Mouse (Mus musculus): ENCODE data around the gene Wipf2.
"Not testable (repeated sequence)": the region's sequence is repeated elsewhere in the genome, so short reads cannot be mapped to it uniquely, and the experiment has no call there.

Wipf2 gene

DNA sequence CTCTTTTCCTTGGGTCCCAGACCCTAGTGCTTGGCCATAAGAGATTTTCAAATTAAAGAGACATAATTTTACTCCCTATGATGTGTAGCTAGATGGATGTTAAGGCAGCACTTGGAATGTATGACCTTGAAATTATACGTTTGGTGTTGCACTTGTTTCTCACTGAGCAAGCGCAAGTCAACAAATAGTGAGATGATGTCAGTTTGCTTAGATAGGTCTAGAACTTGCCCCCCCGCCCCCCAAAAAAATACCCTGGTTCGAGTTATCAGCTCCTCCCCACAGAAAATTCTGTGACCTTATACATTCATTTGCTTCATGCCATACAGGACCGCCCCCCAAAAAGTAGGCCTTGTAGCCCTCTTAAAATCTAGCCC lies 43.6 kb downstream of the Wipf2 start:
- in situ Hi-C loops (cut with MboI, MseI), result no loop called here

DNA sequence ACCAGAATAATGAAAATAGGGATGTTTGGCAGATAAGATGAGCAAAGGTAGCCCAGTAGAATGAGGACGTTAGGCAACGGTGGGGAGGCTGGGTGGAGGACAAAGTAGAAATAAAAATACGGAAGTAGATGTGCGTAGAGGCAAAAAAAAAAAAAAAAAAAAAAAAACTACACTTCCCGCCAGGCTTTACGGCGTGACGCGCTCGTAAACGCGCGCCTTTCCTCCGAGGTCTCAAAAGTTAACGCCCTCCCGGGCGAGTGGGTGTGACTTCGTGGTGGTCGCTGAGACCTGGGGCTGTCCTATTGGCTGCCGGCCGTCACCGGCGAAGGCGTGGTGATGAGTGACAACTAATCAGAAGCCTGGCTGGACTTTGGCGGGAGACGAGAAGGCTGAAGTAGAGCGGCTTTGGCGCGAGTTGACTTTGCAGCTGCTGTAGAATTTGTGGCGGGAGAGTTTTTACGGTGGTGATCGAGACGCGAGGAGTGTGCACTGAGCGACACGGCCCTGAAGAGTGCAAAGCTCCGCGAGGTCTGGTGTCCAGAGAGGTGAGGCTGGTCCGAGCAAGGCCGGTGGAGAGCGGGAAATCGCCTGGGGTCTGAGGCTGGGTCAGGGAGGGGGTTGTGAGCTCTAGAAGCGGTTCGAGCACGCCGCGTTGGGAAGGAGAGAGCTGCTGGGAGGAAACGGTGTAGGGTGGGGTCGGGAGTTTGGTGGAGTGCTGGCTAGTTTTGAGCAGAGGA lies 44.2 kb downstream of the Wipf2 start, which contains the start of gene Cdc6:
TSS of gene Cdc6 (plus strand) at position 365 of the 737 bp plus-strand sequence.
- in situ Hi-C loops (cut with MboI, MseI), result no loop called here

GRCm38 (mm10) chr11:98909654-98910053 lies 46.2 kb downstream of the Wipf2 start:
- in situ Hi-C loops (cut with MboI, MseI), result no loop called here

- in situ Hi-C loops (cut with MboI, MseI), result no loop called here
Observed at GRCm38 (mm10) chr11:98910415-98910814, 47.0 kb downstream of the Wipf2 start.

DNA sequence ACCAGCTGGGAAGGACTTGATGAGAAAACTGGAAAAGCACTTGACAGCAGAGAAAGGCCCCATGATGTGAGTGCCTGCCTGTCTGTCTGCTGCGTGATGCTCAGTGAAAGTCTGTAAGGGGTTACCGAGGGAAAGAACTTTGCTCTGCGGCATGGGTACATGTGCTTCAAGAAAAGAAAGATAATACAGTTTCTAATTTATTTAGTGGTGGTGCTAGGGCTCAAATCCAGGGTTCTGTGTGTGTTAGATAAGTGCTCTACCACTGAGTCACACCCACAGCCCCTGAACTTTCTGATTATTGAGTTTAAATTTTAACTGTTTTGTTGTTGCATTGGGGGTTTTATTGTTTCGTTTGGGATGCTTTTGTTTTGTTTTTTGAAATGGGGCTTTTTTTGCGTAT lies 48.1 kb downstream of the Wipf2 start:
- in situ Hi-C loops (cut with MboI, MseI), result no loop called here

GRCm38 (mm10) chr11:98914196-98914595 lies 50.8 kb downstream of the Wipf2 start:
- in situ Hi-C loops (cut with MboI, MseI), result no loop called here

DNA sequence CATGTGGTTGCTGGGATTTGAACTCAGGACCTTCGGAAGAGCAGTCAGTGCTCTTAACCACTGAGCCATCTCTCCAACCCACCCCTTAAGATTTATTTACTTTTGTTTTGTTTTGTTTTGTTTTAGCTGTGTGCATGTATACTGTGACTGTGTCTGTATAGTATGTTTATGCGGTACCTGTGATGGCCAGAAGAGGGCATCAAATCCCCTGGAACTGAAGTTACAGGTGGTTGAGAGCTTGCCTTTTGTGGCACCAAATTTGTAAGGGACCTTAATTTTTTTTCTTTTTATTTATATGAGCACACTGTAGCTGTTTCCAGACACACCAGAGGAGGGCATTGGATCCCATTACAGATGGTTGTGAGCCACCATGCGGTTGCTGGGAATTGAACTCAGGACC lies 52.9 kb downstream of the Wipf2 start:
- in situ Hi-C loops (cut with MboI, MseI), result not testable (repeated sequence)

- in situ Hi-C loops (cut with MboI, MseI), result no loop called here
Observed at GRCm38 (mm10) chr11:98917428-98918005, 54.1 kb downstream of the Wipf2 start.

- in situ Hi-C loops (cut with MboI, MseI), result no loop called here
Observed at GRCm38 (mm10) chr11:98918231-98918630, 54.8 kb downstream of the Wipf2 start.

DNA sequence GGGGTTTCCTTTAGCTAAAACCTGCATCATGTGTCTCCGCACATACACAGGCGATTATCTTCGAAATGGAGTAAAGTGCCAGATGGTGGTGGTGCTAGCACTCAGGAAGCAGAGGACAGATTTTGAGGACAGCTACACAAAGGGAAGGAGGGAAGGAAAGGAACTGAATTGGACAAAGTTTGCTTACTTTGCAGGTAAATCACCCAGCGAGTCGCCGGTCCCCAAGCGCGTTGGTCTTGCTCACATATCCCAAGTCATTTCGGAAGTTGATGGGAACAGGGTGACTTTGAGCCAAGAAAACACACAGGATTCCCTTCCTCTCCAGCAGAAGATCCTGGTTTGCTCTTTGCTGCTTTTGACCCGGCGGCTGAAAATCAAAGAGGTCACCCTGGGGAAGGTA lies 55.6 kb downstream of the Wipf2 start:
- in situ Hi-C loops (cut with MboI, MseI), result no loop called here

- in situ Hi-C loops (cut with MboI, MseI), result not testable (repeated sequence)
Observed at GRCm38 (mm10) chr11:98921813-98922212, 58.4 kb downstream of the Wipf2 start.

GRCm38 (mm10) chr11:98922307-98922706 lies 58.9 kb downstream of the Wipf2 start:
- in situ Hi-C loops (cut with MboI, MseI), result not testable (repeated sequence)

DNA sequence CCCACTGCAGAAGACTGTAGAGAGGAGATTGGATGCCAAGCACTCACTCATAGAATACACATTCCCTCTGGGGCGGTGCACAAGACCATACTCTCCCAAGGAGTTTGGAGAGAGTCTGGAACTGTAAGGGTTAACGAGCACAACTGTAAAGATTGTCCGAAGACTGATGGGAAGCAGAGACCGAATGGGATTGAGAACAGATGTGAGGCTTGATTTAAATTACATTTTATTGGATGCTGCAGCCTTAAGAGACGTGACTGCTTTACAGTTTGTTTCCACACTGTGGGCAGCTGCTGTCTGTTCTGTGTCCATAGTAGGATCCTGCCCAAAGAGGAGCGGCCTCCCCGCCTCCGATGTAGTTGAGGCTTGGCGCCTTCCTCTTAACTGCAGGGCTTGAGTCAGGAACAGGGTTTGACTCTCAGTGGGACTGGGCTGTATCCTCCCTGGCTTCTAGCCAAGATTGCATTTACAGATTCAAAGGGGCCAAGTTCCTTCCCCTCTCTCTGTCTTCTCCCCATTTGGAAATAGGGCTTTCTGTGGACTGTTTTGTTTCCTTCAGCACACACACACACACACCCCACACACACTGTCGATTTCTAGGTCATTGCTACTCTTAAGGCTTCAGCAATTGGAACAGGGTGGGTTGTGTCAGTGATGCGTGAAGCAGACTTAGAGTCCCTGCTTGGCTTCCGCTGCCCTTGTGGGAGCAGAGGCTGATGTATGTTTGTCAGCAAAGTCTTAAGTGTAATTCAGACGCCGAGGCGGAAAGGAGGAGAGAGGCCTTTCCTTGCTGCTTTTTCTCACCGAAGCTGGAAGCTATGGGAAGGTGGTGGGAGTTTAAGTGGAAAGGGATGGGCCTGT lies 59.6 kb downstream of the Wipf2 start:
- in situ Hi-C loops (cut with MboI, MseI), result not testable (repeated sequence)

- in situ Hi-C loops (cut with MboI, MseI), result no loop called here
Observed at GRCm38 (mm10) chr11:98924633-98925175, 61.3 kb downstream of the Wipf2 start.

- in situ Hi-C loops (cut with MboI, MseI), result no loop called here
Observed at GRCm38 (mm10) chr11:98925265-98925721, 61.9 kb downstream of the Wipf2 start.

DNA sequence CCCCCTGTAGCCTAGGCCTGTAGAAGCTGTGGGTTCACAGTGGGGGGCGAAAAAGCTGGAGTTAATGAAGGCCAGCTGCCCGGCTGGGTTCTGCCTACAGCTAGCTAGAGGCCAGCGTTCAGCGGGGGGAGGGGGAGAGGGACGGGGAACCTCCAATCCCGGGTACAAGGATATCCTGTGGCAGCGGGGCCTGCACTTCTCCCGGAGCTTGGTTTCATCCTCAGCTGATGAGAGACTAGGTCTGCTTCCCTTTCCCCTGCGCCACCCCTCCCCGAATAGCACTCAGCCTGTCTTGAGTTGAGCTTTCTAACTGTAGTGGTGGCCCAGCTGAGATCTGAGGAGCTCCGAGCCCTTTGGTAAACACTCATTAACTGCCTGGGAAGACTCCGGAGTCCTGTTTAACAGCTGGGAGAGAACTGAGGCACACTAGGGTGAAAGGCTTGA lies 62.5 kb downstream of the Wipf2 start:
- in situ Hi-C loops (cut with MboI, MseI), result no loop called here

- in situ Hi-C loops (cut with MboI, MseI), result no loop called here
Observed at GRCm38 (mm10) chr11:98926553-98926952, 63.1 kb downstream of the Wipf2 start.

DNA sequence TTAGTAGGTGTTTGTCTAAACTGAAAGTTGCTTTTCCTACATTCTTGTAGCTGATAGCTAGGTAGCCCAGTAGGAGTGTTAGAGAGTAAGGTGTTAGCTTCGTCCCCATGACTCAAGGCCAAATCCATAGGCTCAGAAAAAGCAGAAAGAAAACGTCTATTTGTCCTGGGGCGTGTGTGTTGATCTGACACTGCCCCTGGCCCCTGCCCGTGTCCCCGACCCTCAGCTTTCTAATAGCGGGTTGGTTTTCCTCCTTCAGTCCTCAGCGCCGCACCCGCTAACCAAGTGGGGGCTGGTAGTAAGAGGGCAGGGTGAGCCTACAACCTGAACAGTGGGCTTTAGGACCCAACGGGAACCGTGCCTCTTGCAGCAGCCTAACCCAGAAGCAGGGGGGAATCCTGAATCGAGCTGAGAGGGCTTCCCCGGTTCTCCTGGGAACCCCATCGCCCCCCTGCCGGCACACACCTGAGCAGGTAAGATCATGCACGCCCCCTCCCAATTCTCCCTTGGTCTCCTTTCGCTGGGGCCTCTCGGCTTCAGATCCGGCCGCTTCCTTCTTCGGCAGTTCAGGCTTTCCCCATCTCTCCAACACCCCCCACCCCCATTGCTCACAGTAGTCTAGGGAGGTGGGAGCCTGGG lies 64.1 kb downstream of the Wipf2 start, which contains the start of gene Rara:
TSS of gene Rara (plus strand) at position 381 of the 639 bp plus-strand sequence.
- in situ Hi-C loops (cut with MboI, MseI), result no loop called here

DNA sequence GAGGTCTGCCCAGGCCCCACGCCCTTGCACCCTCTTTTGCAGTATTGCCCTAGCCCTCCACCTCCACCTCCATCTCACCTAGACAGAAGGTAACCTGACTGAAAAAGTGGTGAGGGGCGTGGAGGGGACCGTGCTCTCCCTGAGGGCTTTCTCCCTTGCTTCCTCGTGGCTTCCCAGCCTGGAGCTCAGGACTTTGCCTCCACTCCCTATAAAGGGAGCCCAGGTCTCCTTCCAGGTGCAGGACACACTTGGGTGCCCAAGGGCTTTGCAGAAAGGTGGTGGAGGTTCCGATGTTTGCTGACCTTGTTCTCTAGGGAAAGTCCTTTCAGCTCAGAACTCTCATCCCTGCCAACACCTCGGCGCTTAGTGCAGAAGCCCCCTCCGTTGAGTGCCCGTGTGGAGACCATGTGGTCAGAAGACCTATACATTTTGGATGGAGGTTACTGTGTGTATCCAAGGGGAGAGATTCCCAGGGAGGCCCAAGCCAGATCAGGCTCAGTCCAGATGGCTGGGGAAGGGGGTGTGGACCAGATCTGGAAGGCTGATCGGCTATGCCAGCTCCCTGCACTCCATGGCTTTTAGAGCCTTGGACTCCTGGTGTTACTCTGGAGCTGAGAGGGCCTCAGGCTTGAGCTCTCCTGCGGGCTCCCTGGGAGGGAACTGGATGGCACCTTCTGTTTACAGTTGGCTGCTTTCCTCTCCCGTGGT lies 64.9 kb downstream of the Wipf2 start:
- in situ Hi-C loops (cut with MboI, MseI), result no loop called here

DNA sequence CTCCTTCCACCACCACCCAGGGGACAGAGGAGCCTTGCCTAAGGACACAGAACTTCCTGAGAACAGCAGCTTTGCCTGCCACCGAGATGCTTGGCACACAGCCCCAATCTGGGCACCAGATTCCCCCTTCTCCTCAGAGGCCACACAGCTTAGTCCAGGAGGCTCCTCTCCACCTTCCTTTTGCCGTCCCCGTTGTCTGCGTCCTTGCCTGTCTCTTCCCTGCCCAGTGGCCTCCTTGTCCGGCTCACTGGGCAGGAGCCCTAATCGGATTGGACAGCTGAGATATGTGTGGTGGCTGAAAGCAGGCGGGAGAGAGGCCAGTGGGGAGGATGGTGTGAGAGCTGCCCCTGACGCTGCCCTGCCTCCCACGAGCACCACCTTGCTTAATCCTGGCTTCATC lies 66.1 kb downstream of the Wipf2 start:
- in situ Hi-C loops (cut with MboI, MseI), result no loop called here

- in situ Hi-C loops (cut with MboI, MseI), result no loop called here
Observed at GRCm38 (mm10) chr11:98930127-98930601, 66.7 kb downstream of the Wipf2 start.
